Mouse (Mus musculus): ENCODE results near the gene Fut11. TPM values are rescaled to one million over a fixed set of nuclear protein-coding genes. Genes with fewer than 3 reads are reported as not detected.
A peak's percentile ranks its signal among the peaks of the same experiment; 100 is the strongest.

The Fut11 gene
- total RNA-seq, 2 experiments from 2014 or later = 1.9 to 3.3 TPM

- DNase-seq = no peak
- Histone ChIP-seq H3K27ac (peak overlapping the region; percentile 81), H3K4me3 (peak overlapping the region; percentile 31)
- TF ChIP-seq CTCF (IDR thresholded peaks at IDR 0.05) = no peak
- intact Hi-C loops (cut with DNase I) = loop anchor here (5.0 kb wide), 1 partner anchor 61 kb away; the partner anchor contains the start of gene Camk2g
Measured at GRCm38 (mm10) chr14:20730853-20731602, 36.3 kb downstream of the Fut11 start.

GRCm38 (mm10) chr14:20733041-20733951 is 38.5 kb downstream of the Fut11 start:
- intact Hi-C loops (cut with DNase I) = loop anchor here (5.0 kb wide), 1 partner anchor 59 kb away; the partner anchor contains the start of gene Camk2g
- peak overlapping the region; percentile 90 for H3K4me3 ChIP-seq
- peak overlapping the region; percentile 98 for H3K27ac ChIP-seq
- TF ChIP-seq CTCF (IDR thresholded peaks at IDR 0.05) = no peak
- no peak for DNase-seq

- intact Hi-C loops (cut with DNase I) = loop anchor here (5.0 kb wide), 1 partner anchor 58 kb away; the partner anchor contains the start of gene Camk2g
- H3K4me3 ChIP-seq = peak within 1 kb of the TSS; percentile 90
- peak; percentile 17; the same call in 1 of the 2 replicates for TF ChIP-seq CTCF (IDR thresholded peaks at IDR 0.05)
- H3K27ac ChIP-seq = peak within 1 kb of the TSS; percentile 98
- DNase-seq = peak; percentile 94
Measured at GRCm38 (mm10) chr14:20733952-20734774, 39.4 kb downstream of the Fut11 start, which contains the start of gene Ndst2. TSS of gene Ndst2 (minus strand) at chr14:20734562.

- no peak for DNase-seq
- intact Hi-C loops (cut with DNase I) = no loop called here
- Histone ChIP-seq H3K4me3 (peak overlapping the region; percentile 90), H3K27ac (peak overlapping the region; percentile 98)
- TF ChIP-seq CTCF (IDR thresholded peaks at IDR 0.05) = no peak
Measured at GRCm38 (mm10) chr14:20735052-20735451, 40.3 kb downstream of the Fut11 start.

GRCm38 (mm10) chr14:20735892-20736390 is 41.2 kb downstream of the Fut11 start:
- no peak for DNase-seq
- Histone ChIP-seq H3K4me3 (no peak overlapping the region), H3K27ac (peak overlapping the region; percentile 98)
- TF ChIP-seq CTCF (IDR thresholded peaks at IDR 0.05) = no peak
- intact Hi-C loops (cut with DNase I) = no loop called here

- peak overlapping the region; percentile 19; the same call in 1 of the 2 replicates for H3K4me3 ChIP-seq
- DNase-seq = peak; percentile 71
- intact Hi-C loops (cut with DNase I) = no loop called here
- peak; percentile 71 for TF ChIP-seq CTCF (IDR thresholded peaks at IDR 0.05)
- peak overlapping the region; percentile 53 for H3K27ac ChIP-seq
Measured at GRCm38 (mm10) chr14:20737306-20737705, 42.5 kb downstream of the Fut11 start.

- intact Hi-C loops (cut with DNase I) = no loop called here
- TF ChIP-seq CTCF (IDR thresholded peaks at IDR 0.05) = no peak
- no peak overlapping the region for H3K27ac ChIP-seq
- H3K4me3 ChIP-seq = no peak overlapping the region
- DNase-seq = no peak
Measured at GRCm38 (mm10) chr14:20738511-20738910, 43.7 kb downstream of the Fut11 start.

GRCm38 (mm10) chr14:20741301-20741700 is 46.5 kb downstream of the Fut11 start:
- intact Hi-C loops (cut with DNase I) = loop anchor here (10.0 kb wide), 1 partner anchor 134 kb away; no protein-coding TSS in a partner anchor
- Histone ChIP-seq H3K27ac (peak overlapping the region; percentile 24; the same call in 1 of the 2 replicates), H3K4me3 (no peak overlapping the region)
- DNase-seq = no peak
- no peak for TF ChIP-seq CTCF (IDR thresholded peaks at IDR 0.05)

- TF ChIP-seq CTCF (IDR thresholded peaks at IDR 0.05) = no peak
- Histone ChIP-seq H3K4me3 (no peak overlapping the region), H3K27ac (0 out of 2 replicates have a peak overlapping the region, but pooled peaks have one; percentile 21)
- peak; percentile 82 for DNase-seq
- intact Hi-C loops (cut with DNase I) = loop anchor here (10.0 kb wide), 1 partner anchor 131 kb away; no protein-coding TSS in a partner anchor
Measured at GRCm38 (mm10) chr14:20743614-20744013, 48.8 kb downstream of the Fut11 start.

GRCm38 (mm10) chr14:20746935-20747334 is 52.2 kb downstream of the Fut11 start:
- no peak overlapping the region for H3K27ac ChIP-seq
- DNase-seq = no peak

GRCm38 (mm10) chr14:20748388-20748787 is 53.6 kb downstream of the Fut11 start:
- no peak for DNase-seq
- intact Hi-C loops (cut with DNase I) = loop anchor here (10.0 kb wide), 1 partner anchor 126 kb away; no protein-coding TSS in a partner anchor
- no peak overlapping the region for H3K27ac ChIP-seq
- H3K4me3 ChIP-seq = no peak overlapping the region
- no peak for TF ChIP-seq CTCF (IDR thresholded peaks at IDR 0.05)

More at GRCm38 (mm10) chr14:20746935-20747334, 52.2 kb downstream of the Fut11 start:
- TF ChIP-seq CTCF (IDR thresholded peaks at IDR 0.05) = peak; percentile 47
- H3K4me3 ChIP-seq = no peak overlapping the region
- intact Hi-C loops (cut with DNase I) = loop anchor here (10.0 kb wide), 1 partner anchor 128 kb away; no protein-coding TSS in a partner anchor

Measured in gastrocnemius, adult 2 months (tissue).